Comparison of ENCODE assay signal across 12 mouse cellular contexts in the genomic region with DNA sequence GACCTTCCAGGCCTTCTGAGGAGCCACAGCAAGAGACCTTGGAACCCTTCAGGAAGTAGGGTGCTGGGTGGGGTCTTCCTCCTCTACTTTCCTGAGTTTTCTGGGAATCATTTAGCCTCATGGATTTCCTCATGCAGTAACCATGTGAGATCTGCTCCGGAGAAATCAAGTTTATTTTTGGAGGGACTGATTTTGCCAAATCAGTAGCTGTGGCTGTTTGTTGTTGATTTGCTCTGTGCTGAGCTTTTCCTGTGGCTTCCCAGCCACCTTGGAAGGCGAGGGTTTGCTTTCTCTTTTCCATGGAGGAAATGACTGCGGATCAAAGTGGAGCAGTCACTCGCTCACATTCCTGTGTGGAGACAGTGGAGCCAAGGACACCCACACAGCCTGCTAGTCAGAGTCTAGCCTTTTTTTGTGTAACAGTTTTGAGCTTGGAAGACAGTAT. TPM values are rescaled to one million over a fixed set of nuclear protein-coding genes. Genes with fewer than 3 reads are reported as not detected.
DNase-seq lines count a peak whose midpoint lies in the region; ATAC-seq and TF ChIP-seq lines count a peak whose summit lies in the region.
"Had no signal": no experiment of that assay in that cellular context is flagged by ENCODE, and none has a peak within 500 bp of the region (broad histone marks: within the 10 kb centered on the region; RNA-seq: fewer than 3 reads in every experiment).

No protein-coding gene starts in this region.

- H3K9ac ChIP-seq in liver, adult 2 months (ENCODE audit: low read depth, low read length) = no peak overlapping the region
- no peak overlapping the region for H3K9ac ChIP-seq in liver, embryonic 11.5 days (ENCODE audit: low read depth, low read length)
- peak overlapping the region; percentile 24; the same call in 1 of the 2 replicates for H3K9ac ChIP-seq in intestine, postnatal 0 days (ENCODE audit: low read depth, low read length)
- H3K9ac ChIP-seq in hindbrain, embryonic 16.5 days (ENCODE audit: low read depth, low read length) = no peak overlapping the region

- peak overlapping the region; percentile 75 for H3K27ac ChIP-seq in liver, adult 2 months (replicated peaks; ENCODE audit: insufficient read depth, low read depth, low read length)
- H3K27ac ChIP-seq in liver, embryonic 11.5 days (ENCODE audit: low read depth, low read length) = no peak overlapping the region
- H3K27ac ChIP-seq in intestine, postnatal 0 days (ENCODE audit: low read depth, low read length) = peak overlapping the region; percentile 73
- H3K27ac ChIP-seq in hindbrain, embryonic 16.5 days (ENCODE audit: low read depth, low read length) = no peak overlapping the region

- no peaks in the 10 kb centered on the region for H3K9me3 ChIP-seq in liver, embryonic 11.5 days (ENCODE audit: control insufficient read depth, low read length)
- H3K9me3 ChIP-seq in intestine, postnatal 0 days (ENCODE audit: control insufficient read depth) = no peaks in the 10 kb centered on the region
- no peaks in the 10 kb centered on the region for H3K9me3 ChIP-seq in hindbrain, embryonic 16.5 days (ENCODE audit: control insufficient read depth, low read length)
- H3K9me3 ChIP-seq: megakaryocyte, embryonic 14.5 days had no signal

- H3K4me1 ChIP-seq in liver, adult 2 months (ENCODE audit: control insufficient read depth, insufficient read depth, low read length) = peaks cover 29% of the 10 kb centered on the region
- peaks cover 34% of the 10 kb centered on the region for H3K4me1 ChIP-seq in liver, embryonic 11.5 days (replicated peaks; ENCODE audit: control insufficient read depth, insufficient read depth, low read length)
- no peaks in the 10 kb centered on the region; the same call in 1 of the 2 replicates for H3K4me1 ChIP-seq in intestine, postnatal 0 days (replicated peaks; ENCODE audit: control insufficient read depth, insufficient read depth, low read length)
- H3K4me1 ChIP-seq in hindbrain, embryonic 16.5 days (ENCODE audit: control insufficient read depth, insufficient read depth, low read depth, low read length) = peaks cover 13% of the 10 kb centered on the region

- H3K4me2 ChIP-seq in liver, embryonic 11.5 days = no peak overlapping the region
- H3K4me2 ChIP-seq in intestine, postnatal 0 days (replicated peaks; ENCODE audit: low read depth) = no peak overlapping the region
- H3K4me2 ChIP-seq in hindbrain, embryonic 16.5 days (ENCODE audit: low read length) = no peak overlapping the region

- TF ChIP-seq CTCF in liver, adult 2 months (IDR thresholded peaks at IDR 0.05; ENCODE audit: low read depth, low read length) = no peak
- TF ChIP-seq CTCF in intestine, postnatal 0 days (IDR thresholded peaks at IDR 0.05; ENCODE audit: low read depth) = no peak

- H3K27me3 ChIP-seq in liver, adult 2 months (ENCODE audit: control insufficient read depth, insufficient read depth, low read length) = no peaks in the 10 kb centered on the region
- no peaks in the 10 kb centered on the region for H3K27me3 ChIP-seq in liver, embryonic 11.5 days (replicated peaks; ENCODE audit: control insufficient read depth, insufficient read depth, low read length)
- no peaks in the 10 kb centered on the region for H3K27me3 ChIP-seq in intestine, postnatal 0 days (replicated peaks; ENCODE audit: control insufficient read depth, insufficient read depth, low read length)
- no peaks in the 10 kb centered on the region; the same call in 1 of the 2 replicates for H3K27me3 ChIP-seq in hindbrain, embryonic 16.5 days (replicated peaks; ENCODE audit: control insufficient read depth, insufficient read depth, low read length)

- H3K36me3 ChIP-seq in liver, adult 2 months (ENCODE audit: control insufficient read depth, insufficient read depth, low read length) = no peaks in the 10 kb centered on the region
- no peaks in the 10 kb centered on the region for H3K36me3 ChIP-seq in liver, embryonic 11.5 days (ENCODE audit: control insufficient read depth, insufficient read depth, low read length)
- H3K36me3 ChIP-seq in intestine, postnatal 0 days (ENCODE audit: control insufficient read depth, insufficient read depth) = no peaks in the 10 kb centered on the region
- no peaks in the 10 kb centered on the region for H3K36me3 ChIP-seq in hindbrain, embryonic 16.5 days (ENCODE audit: control insufficient read depth, insufficient read depth, low read length)

- H3K4me3 ChIP-seq in liver, adult 2 months (ENCODE audit: insufficient read depth, low read depth, low read length) = no peak overlapping the region
- no peak overlapping the region for H3K4me3 ChIP-seq in liver, embryonic 11.5 days (ENCODE audit: low read depth, low read length)
- no peak overlapping the region for H3K4me3 ChIP-seq in intestine, postnatal 0 days (ENCODE audit: low read depth, low read length)
- no peak overlapping the region for H3K4me3 ChIP-seq in hindbrain, embryonic 16.5 days (ENCODE audit: low read length)
- H3K4me3 ChIP-seq: megakaryocyte, embryonic 14.5 days had no signal

- no peak for ATAC-seq in liver, embryonic 11.5 days (replicated peaks; ENCODE audit: low FRiP score)
- ATAC-seq in intestine, postnatal 0 days = no peak
- no peak for ATAC-seq in hindbrain, embryonic 16.5 days
- ATAC-seq: forebrain, embryonic 16.5 days had no signal

- DNase-seq in liver, adult 2 months (ENCODE audit: extremely low read depth, low read depth, low spot score) = no peak
- DNase-seq in liver, embryonic 11.5 days (ENCODE audit: low spot score) = no peak
- DNase-seq in heart, adult 8-10 months (ENCODE audit: low spot score) = peak; percentile 63
- DNase-seq in lung, postnatal 10 days = peak; percentile 61
- no peak for DNase-seq in cerebellum, postnatal 10 days
- DNase-seq in testis, postnatal 14 days (ENCODE audit: low spot score) = no peak
- DNase-seq: cerebellum, adult 9-11 months had no signal

- H3K79me2 ChIP-seq in liver, adult 2 months (ENCODE audit: control insufficient read depth, insufficient read depth, low read length) = peaks cover 23% of the 10 kb centered on the region; the same call in 1 of the 2 replicates

- 33% methylated on average over 4 of the region's 4 CpGs for WGBS in liver, adult 2 months
- 68% methylated on average over 4 of the region's 4 CpGs for WGBS in liver, embryonic 11.5 days
- 47% methylated on average over 4 of the region's 4 CpGs for WGBS in intestine, postnatal 0 days
- 78% methylated on average over 4 of the region's 4 CpGs for WGBS in hindbrain, embryonic 16.5 days

- no peak for TF ChIP-seq POLR2A in liver, adult 2 months (IDR thresholded peaks at IDR 0.05; ENCODE audit: extremely low read depth, insufficient read depth, low read length)

RNA-seq across cellular contexts. Expression of gene Smco4, which starts 14.2 kb away (rescaled TPM):
- total RNA-seq in liver, adult 2 months (2014; rRNA removed) = 7.9 and 8.9 TPM in 2 replicates
- 5.7 and 5.9 TPM in 2 replicates for polyA plus RNA-seq in liver, adult 2 months (2012; rRNA removed)
- polyA plus RNA-seq in liver, embryonic 11.5 days (2014; fragmentation: Nextera tagmentation; extraction: Ambion mirVana) = 4.5 and 6.6 TPM in 2 replicates
- 10 to 100 TPM; 22.7 to 33.0 (median 28.0) TPM for total RNA-seq in heart, adult 8-10 months (2022)
- polyA plus RNA-seq in intestine, postnatal 0 days (2015; fragmentation: Nextera tagmentation; extraction: Ambion mirVana) = 4.3 and 5.2 TPM in 2 replicates
- polyA plus RNA-seq in hindbrain, embryonic 16.5 days (2015; fragmentation: Nextera tagmentation; extraction: Ambion mirVana) = 0.84 and 0.86 TPM in 2 replicates
- total RNA-seq: MEL had no signal

Comparison
In these comparisons a context has a peak if more than half of its experiments do, and no peak if none do; other contexts are left out.
1. H3K27ac ChIP-seq: peak in liver, adult 2 months (single experiment) and intestine, postnatal 0 days (single experiment); none in liver, embryonic 11.5 days (single experiment) and hindbrain, embryonic 16.5 days (single experiment).
2. DNase-seq: peak in heart, adult 8-10 months (single experiment) and lung, postnatal 10 days (single experiment); none in liver, adult 2 months (single experiment), liver, embryonic 11.5 days (single experiment), cerebellum, postnatal 10 days (0 of 2) and testis, postnatal 14 days (single experiment).